Mouse (Mus musculus) hindbrain, embryonic 11.5 days (tissue): ENCODE data around the gene Plpp1. TPM values are rescaled to one million over a fixed set of nuclear protein-coding genes. Genes with fewer than 3 reads are reported as not detected.

Source experiments
- ATAC-seq: fragments of 200-750 bp; cut with Nextera tagmentation; 2 replicates; pipeline ENCODE4 v1.8.0; 2017; ENCODE audit warnings: mild to moderate bottlenecking, moderate TSS enrichment, moderate library complexity; ENCODE audit not compliant: low FRiP score
- DNase-seq: peaks from one replicate; pipeline ENCODE4 v3.0.0-alpha.2; 2015; ENCODE audit warnings: low spot score
- H3K27ac ChIP-seq: fragments of 300-500 bp; sonication (generic); 2 replicates; pipeline ENCODE4 v1.5.1; 2014; ENCODE audit warnings: mild to moderate bottlenecking, low read depth, low read length
- H3K27me3 ChIP-seq: fragments of 300-500 bp; sonication (generic); 2 replicates; pipeline ENCODE4 v1.6.1; 2014; ENCODE audit warnings: mild to moderate bottlenecking, low read length, moderate library complexity, mixed read lengths; ENCODE audit not compliant: control insufficient read depth, insufficient read depth
- H3K36me3 ChIP-seq: fragments of 300-500 bp; sonication (generic); 2 replicates; pipeline ENCODE4 v1.6.1; 2014; ENCODE audit warnings: mild to moderate bottlenecking, low read length, moderate library complexity, mixed read lengths; ENCODE audit not compliant: control insufficient read depth, insufficient read depth
- H3K4me1 ChIP-seq: fragments of 300-500 bp; sonication (generic); replicated peaks from 2 replicates; pipeline ENCODE4 v1.6.1; 2014; ENCODE audit warnings: low read length, mixed read lengths; ENCODE audit not compliant: control insufficient read depth, insufficient read depth
- H3K4me2 ChIP-seq: fragments of 300-500 bp; sonication (generic); replicated peaks from 2 replicates; pipeline ENCODE4 v1.6.1; 2014; ENCODE audit warnings: mild to moderate bottlenecking, low read depth, low read length
- H3K4me3 ChIP-seq: fragments of 300-500 bp; sonication (generic); 2 replicates; pipeline ENCODE4 v1.5.1; 2014; ENCODE audit warnings: low read depth, low read length
- H3K9ac ChIP-seq: fragments of 300-500 bp; sonication (generic); 2 replicates; pipeline ENCODE4 v1.6.1; 2014; ENCODE audit warnings: low read depth, low read length
- H3K9me3 ChIP-seq: fragments of 300-500 bp; sonication (generic); 2 replicates; pipeline ENCODE4 v1.6.1; 2016; ENCODE audit warnings: low read length; ENCODE audit not compliant: control insufficient read depth
- WGBS: fragments of 180-500 bp; shearing (Covaris S2); extraction: QIAGEN DNeasy Blood & Tissue Kit; methylation state at CpG from one replicate; pipeline ENCODE4 v1.1.7; 2014; 5-methylcytosine and 5-hydroxymethylcytosine counted together
- polyA plus RNA-seq: library from polyadenylated mRNA; unstranded; fragments of >200 nt; fragmentation: Nextera tagmentation; extraction: Ambion mirVana; gene quantifications from 2 replicates; pipeline ENCODE4 v1.2.1, GENCODE M21; 2014

Gene Plpp1
- polyA plus RNA-seq, 1 experiment from 2014 or later = 24.0 TPM

DNA sequence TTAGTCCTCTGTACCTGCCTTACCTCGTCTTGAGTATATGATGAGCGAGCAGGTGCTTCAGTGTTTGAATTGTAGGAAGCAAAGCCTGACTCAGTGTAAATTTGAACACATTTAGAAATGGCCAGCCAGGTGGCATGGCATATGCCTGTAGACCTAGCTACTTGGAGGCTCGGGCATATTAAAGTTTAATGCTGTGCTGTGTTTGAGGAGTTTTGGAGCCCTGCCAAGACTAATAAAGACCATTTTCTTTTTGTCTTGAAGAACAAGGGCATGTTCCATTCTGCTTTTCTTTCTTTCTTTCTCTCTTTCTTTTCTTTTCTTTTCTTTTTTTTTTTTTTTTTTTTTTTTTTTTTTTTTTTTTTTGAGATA is 33.3 kb downstream of the Plpp1 start:
- Histone ChIP-seq H3K4me3 (no peak overlapping the region), H3K27ac (no peak overlapping the region), H3K27me3 (no peaks in the 10 kb centered on the region), H3K4me1 (no peaks in the 10 kb centered on the region; the same call in 1 of the 2 replicates), H3K9ac (no peak overlapping the region), H3K36me3 (no peaks in the 10 kb centered on the region), H3K9me3 (no peaks in the 10 kb centered on the region), H3K4me2 (no peak overlapping the region)
- DNase-seq (no peak), ATAC-seq (no peak)
- 89% methylated on average over 3 of the region's 3 CpGs for WGBS

DNA sequence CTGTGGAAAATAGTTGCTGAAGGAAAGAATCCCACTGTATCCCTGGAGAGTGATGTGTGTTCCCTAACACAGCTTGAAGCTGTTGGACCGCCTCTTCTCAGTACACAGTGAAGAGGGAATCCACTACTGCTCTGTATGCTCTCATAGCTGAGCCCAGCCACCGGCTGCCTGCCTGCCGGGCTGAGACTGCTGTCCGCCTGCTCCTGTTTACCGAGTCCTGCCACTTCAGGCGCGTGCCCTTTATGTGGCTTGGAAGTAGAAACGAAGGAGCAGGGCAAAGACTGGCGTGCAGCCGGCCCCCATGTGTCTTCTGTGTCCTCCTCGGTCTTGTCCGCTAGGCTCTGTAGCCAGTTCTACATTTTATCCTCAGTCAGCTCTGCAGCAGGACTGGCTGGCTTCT is 34.5 kb downstream of the Plpp1 start:
- H3K27me3 ChIP-seq = no peaks in the 10 kb centered on the region
- H3K9me3 ChIP-seq = no peaks in the 10 kb centered on the region
- H3K4me3 ChIP-seq = no peak overlapping the region
- ATAC-seq = no peak
- no peaks in the 10 kb centered on the region; the same call in 1 of the 2 replicates for H3K4me1 ChIP-seq
- H3K9ac ChIP-seq = 0 out of 2 replicates have a peak overlapping the region, but pooled peaks have one; percentile 21
- peak; percentile 20 for DNase-seq
- no peak overlapping the region for H3K27ac ChIP-seq
- WGBS = 23% methylated on average over 12 of the region's 12 CpGs
- H3K4me2 ChIP-seq = no peak overlapping the region
- no peaks in the 10 kb centered on the region for H3K36me3 ChIP-seq

- H3K27ac ChIP-seq = no peak overlapping the region
- H3K4me3 ChIP-seq = no peak overlapping the region
- 79% methylated on average over 2 of the region's 2 CpGs for WGBS
- no peak overlapping the region for H3K9ac ChIP-seq
- H3K27me3 ChIP-seq = no peaks in the 10 kb centered on the region
- H3K4me1 ChIP-seq = no peaks in the 10 kb centered on the region; the same call in 1 of the 2 replicates
- H3K4me2 ChIP-seq = no peak overlapping the region
- DNase-seq = no peak
- no peaks in the 10 kb centered on the region for H3K36me3 ChIP-seq
- no peak for ATAC-seq
- no peaks in the 10 kb centered on the region for H3K9me3 ChIP-seq
Observed at GRCm38 (mm10) chr13:112836951-112837350, 36.4 kb downstream of the Plpp1 start.

DNA sequence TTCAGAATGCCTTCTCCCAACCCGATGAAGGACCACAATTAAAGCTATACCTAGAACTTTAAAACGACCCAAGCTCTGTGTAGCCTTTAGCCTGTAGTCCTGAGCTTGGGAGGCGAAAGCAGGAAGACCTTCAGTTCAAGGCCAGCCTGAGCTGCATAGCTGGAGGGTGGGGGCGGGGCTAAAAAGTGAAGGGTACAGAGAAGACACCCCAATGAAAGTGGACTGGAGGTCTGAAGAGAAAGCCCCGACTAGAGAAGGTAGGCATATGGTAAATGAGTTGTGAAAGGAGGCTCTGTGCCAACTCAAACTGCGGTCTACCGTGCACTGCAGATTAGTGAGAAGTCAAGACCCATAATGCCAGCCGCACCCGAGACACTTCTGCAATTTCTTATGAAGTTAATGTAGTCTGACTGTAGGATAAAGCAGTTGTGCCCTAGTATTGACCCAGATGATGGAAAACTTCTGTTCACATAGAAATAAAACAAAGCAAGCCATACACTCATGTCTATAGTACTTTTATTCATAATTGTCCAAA is 37.1 kb downstream of the Plpp1 start:
- Histone ChIP-seq H3K36me3 (no peaks in the 10 kb centered on the region), H3K4me2 (no peak overlapping the region), H3K27ac (no peak overlapping the region), H3K27me3 (no peaks in the 10 kb centered on the region), H3K4me1 (no peaks in the 10 kb centered on the region; the same call in 1 of the 2 replicates), H3K9me3 (no peaks in the 10 kb centered on the region), H3K9ac (no peak overlapping the region), H3K4me3 (no peak overlapping the region)
- no peak for DNase-seq
- 87% methylated on average over 9 of the region's 9 CpGs for WGBS
- no peak for ATAC-seq

GRCm38 (mm10) chr13:112838562-112839232 is 38.1 kb downstream of the Plpp1 start:
- Histone ChIP-seq H3K27me3 (no peaks in the 10 kb centered on the region), H3K9ac (no peak overlapping the region), H3K27ac (no peak overlapping the region), H3K4me3 (no peak overlapping the region), H3K9me3 (no peaks in the 10 kb centered on the region), H3K36me3 (no peaks in the 10 kb centered on the region), H3K4me1 (no peaks in the 10 kb centered on the region; the same call in 1 of the 2 replicates), H3K4me2 (no peak overlapping the region)
- DNase-seq (no peak), ATAC-seq (no peak)
- WGBS = 95% methylated on average over 6 of the region's 6 CpGs

GRCm38 (mm10) chr13:112840241-112841087 is 39.9 kb downstream of the Plpp1 start:
- DNase-seq (no peak), ATAC-seq (no peak)
- no peak overlapping the region for H3K4me3 ChIP-seq
- WGBS = 89% methylated on average over 16 of the region's 16 CpGs
- no peaks in the 10 kb centered on the region for H3K4me1 ChIP-seq
- H3K36me3 ChIP-seq = no peaks in the 10 kb centered on the region
- H3K27me3 ChIP-seq = no peaks in the 10 kb centered on the region
- H3K9me3 ChIP-seq = no peaks in the 10 kb centered on the region
- H3K27ac ChIP-seq = no peak overlapping the region
- H3K9ac ChIP-seq = no peak overlapping the region
- H3K4me2 ChIP-seq = no peak overlapping the region

DNA sequence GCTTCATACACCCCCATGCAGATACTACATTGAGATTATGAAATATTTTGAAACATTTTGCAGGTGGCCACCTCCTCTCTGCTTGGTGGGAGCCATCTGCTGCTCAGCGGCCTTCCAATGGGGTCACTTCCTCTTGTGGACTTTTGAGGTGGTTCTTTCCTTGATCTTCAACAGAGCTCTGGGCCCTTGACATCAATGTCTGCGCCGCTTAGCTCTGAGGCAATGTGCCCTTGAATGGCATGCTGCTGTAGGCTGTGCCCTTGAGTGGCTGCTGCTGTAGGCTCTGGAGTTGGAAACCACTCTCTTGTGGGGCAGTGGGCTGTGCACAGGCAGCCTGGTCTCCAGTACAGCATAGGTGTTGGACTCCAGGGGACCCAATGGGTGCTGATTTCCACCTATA is 45.3 kb downstream of the Plpp1 start:
- Histone ChIP-seq H3K27me3 (no peaks in the 10 kb centered on the region), H3K9me3 (no peaks in the 10 kb centered on the region), H3K27ac (no peak overlapping the region), H3K4me3 (no peak overlapping the region), H3K4me1 (no peaks in the 10 kb centered on the region), H3K9ac (no peak overlapping the region), H3K36me3 (no peaks in the 10 kb centered on the region), H3K4me2 (no peak overlapping the region)
- no peak for ATAC-seq
- no peak for DNase-seq
- 96% methylated on average over 3 of the region's 3 CpGs for WGBS

DNA sequence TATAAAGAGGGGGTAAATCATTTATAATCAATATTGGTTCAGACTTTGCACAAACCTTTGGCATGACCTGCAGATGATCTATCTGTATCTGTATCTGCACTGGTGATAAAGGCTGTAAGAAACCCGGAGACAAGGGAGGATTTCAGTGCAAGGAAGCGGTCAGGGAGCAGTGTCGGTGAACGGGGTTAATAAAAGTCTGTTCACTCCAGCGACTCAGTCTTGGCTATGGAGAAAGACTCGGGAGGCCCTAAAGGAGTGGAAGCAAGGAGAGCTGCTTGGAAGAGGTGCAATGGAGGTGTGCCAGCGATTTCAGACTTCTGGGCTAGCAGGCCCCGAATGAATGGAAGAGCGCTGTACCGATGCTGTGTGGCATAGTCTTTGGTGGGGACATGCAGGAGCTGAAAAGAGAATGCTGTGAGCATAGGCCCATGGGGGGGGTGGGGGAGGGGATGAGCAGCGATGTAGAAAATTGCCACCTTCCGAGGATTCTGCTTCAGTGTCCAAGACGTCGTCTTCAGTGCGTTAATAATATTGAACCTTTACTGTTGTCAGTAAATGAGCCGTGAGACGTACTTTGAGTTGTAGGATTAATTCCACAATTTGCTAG is 53.2 kb downstream of the Plpp1 start:
- peak; percentile 76 for ATAC-seq
- Histone ChIP-seq H3K27me3 (no peaks in the 10 kb centered on the region), H3K9ac (no peak overlapping the region), H3K9me3 (no peaks in the 10 kb centered on the region), H3K4me3 (no peak overlapping the region), H3K27ac (no peak overlapping the region), H3K4me1 (no peaks in the 10 kb centered on the region), H3K4me2 (no peak overlapping the region), H3K36me3 (no peaks in the 10 kb centered on the region)
- peak; percentile 35 for DNase-seq
- 46% methylated on average over 17 of the region's 17 CpGs for WGBS
